Mouse (Mus musculus): ENCODE measurements at regions not wholly inside any gene's neighbourhood (a gene's known extent, or its start where the extent isn't known, plus 50 kb on each side); places are given as distances from the start of the nearest gene placed in this dataset.
A peak's percentile ranks its signal among the peaks of the same experiment; 100 is the strongest.
"Not testable (repeated sequence)": the region's sequence is repeated elsewhere in the genome, so short reads cannot be mapped to it uniquely, and the experiment has no call there.

DNA sequence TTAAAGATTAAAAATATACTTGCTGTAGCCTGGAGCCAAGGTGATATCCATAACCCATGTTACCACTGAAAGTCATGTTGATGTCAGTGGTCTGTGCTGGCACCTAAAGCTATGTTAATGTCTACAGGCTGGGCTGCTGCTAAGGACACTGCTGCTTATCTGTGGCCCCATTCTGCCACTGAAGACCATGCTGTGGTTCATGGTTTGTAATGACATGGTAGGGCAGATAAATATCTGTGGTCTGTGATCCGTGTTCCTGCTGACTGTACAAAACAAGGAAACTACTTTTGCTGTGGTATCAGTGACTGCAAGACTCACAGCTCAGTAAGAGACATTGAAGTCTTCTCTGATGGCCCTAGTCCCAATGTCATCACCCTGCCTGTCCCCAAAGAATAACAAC lies 245.7 kb downstream of the Slco4c1 start:
- Histone ChIP-seq H3K4me1 (ENCODE audit: control insufficient read depth, insufficient read depth, low read length) (no peaks in the 10 kb centered on the region), H3K9ac (ENCODE audit: low read depth, poor library complexity, severe bottlenecking) (no peak overlapping the region), H3K9me3 (replicated peaks; ENCODE audit: control insufficient read depth, insufficient read depth, low read length, poor library complexity, severe bottlenecking) (0 out of 2 replicates have a peak, but pooled peaks cover 8% of the 10 kb centered on the region), H3K36me3 (ENCODE audit: control insufficient read depth, insufficient read depth, low read length, poor library complexity, severe bottlenecking) (no peaks in the 10 kb centered on the region), H3K4me3 (ENCODE audit: low read depth, low read length) (no peak overlapping the region), H3K27me3 (ENCODE audit: control insufficient read depth, insufficient read depth, low read length, poor library complexity, severe bottlenecking) (no peaks in the 10 kb centered on the region), H3K27ac (ENCODE audit: insufficient read depth, low read length) (no peak overlapping the region)
- TF ChIP-seq EP300 (IDR thresholded peaks at IDR 0.05; ENCODE audit: insufficient read depth, low read depth, low read length) = no peak
- TF ChIP-seq POLR2A (IDR thresholded peaks at IDR 0.05; ENCODE audit: insufficient read depth, low read length) = no peak
- TF ChIP-seq CTCF (IDR thresholded peaks at IDR 0.05; ENCODE audit: low read depth, low read length) = no peak

DNA sequence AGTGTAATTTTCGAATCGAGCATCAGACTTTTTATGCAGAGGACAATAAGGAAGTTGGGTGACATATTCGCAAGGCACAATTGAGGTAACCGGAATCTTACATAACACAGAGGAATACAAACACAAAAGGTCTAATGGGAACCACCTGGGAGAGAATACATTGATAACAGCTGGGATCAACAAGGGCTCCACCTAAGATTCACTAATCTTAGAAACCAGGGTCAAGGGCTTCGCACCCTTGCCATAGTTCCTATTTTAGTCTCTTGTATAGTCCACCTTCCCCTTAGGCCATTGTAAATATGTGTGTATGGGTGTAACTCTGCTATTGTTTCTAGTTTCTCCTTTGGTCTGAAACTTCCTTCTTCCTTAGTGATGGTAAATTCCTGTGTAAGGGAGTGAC lies 246.6 kb downstream of the Slco4c1 start:
- H3K9ac ChIP-seq (ENCODE audit: low read depth, poor library complexity, severe bottlenecking); H3K27me3 ChIP-seq (ENCODE audit: control insufficient read depth, insufficient read depth, low read length, poor library complexity, severe bottlenecking); H3K9me3 ChIP-seq (replicated peaks; ENCODE audit: control insufficient read depth, insufficient read depth, low read length, poor library complexity, severe bottlenecking): not testable (repeated sequence)

GRCm38 (mm10) chr1:96596141-96596540 lies 275.8 kb downstream of the Slco4c1 start:
- Histone ChIP-seq H3K9ac (ENCODE audit: low read depth, poor library complexity, severe bottlenecking) (no peak overlapping the region), H3K9me3 (replicated peaks; ENCODE audit: control insufficient read depth, insufficient read depth, low read length, poor library complexity, severe bottlenecking) (no peaks in the 10 kb centered on the region), H3K36me3 (ENCODE audit: control insufficient read depth, insufficient read depth, low read length, poor library complexity, severe bottlenecking) (no peaks in the 10 kb centered on the region), H3K27ac (ENCODE audit: insufficient read depth, low read length) (no peak overlapping the region), H3K4me1 (ENCODE audit: control insufficient read depth, insufficient read depth, low read length) (no peaks in the 10 kb centered on the region), H3K4me3 (ENCODE audit: low read depth, low read length) (no peak overlapping the region), H3K27me3 (ENCODE audit: control insufficient read depth, insufficient read depth, low read length, poor library complexity, severe bottlenecking) (no peaks in the 10 kb centered on the region)
- no peak for TF ChIP-seq EP300 (IDR thresholded peaks at IDR 0.05; ENCODE audit: insufficient read depth, low read depth, low read length)
- TF ChIP-seq CTCF (IDR thresholded peaks at IDR 0.05; ENCODE audit: low read depth, low read length) = no peak
- TF ChIP-seq POLR2A (IDR thresholded peaks at IDR 0.05; ENCODE audit: insufficient read depth, low read length) = no peak

More for the DNA sequence above, 246.6 kb downstream of the Slco4c1 start:
- H3K4me1 ChIP-seq (ENCODE audit: control insufficient read depth, insufficient read depth, low read length); H3K36me3 ChIP-seq (ENCODE audit: control insufficient read depth, insufficient read depth, low read length, poor library complexity, severe bottlenecking); H3K4me3 ChIP-seq (ENCODE audit: low read depth, low read length): not testable (repeated sequence)
- peak overlapping the region; percentile 72 for H3K27ac ChIP-seq (ENCODE audit: insufficient read depth, low read length)

DNA sequence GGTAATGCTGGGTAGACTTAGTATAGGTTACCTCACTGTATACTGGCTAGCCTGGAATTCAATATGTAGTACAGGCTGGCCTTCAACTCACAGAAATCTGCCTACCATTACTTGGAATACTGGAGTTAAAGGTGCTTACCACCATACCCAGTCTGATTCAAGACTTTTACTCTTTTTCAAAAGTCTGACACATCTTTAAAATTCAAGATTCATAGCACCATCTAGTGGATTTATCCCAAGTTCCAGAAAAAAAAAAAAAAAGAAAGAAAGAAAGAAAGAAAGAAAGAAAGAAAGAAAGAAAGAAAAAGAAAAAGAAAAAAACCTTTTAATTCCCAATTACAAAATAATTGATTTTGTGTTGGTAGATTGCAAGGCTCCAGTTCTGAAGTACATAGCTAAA lies 302.7 kb downstream of the Slco4c1 start:
- H3K9me3 ChIP-seq (replicated peaks; ENCODE audit: control insufficient read depth, insufficient read depth, low read length, poor library complexity, severe bottlenecking) = no peaks in the 10 kb centered on the region
- H3K9ac ChIP-seq (ENCODE audit: low read depth, poor library complexity, severe bottlenecking) = no peak overlapping the region
- no peak for TF ChIP-seq EP300 (IDR thresholded peaks at IDR 0.05; ENCODE audit: insufficient read depth, low read depth, low read length)
- TF ChIP-seq CTCF (IDR thresholded peaks at IDR 0.05; ENCODE audit: low read depth, low read length) = no peak
- TF ChIP-seq POLR2A (IDR thresholded peaks at IDR 0.05; ENCODE audit: insufficient read depth, low read length) = no peak
- H3K4me1 ChIP-seq (ENCODE audit: control insufficient read depth, insufficient read depth, low read length) = no peaks in the 10 kb centered on the region
- no peaks in the 10 kb centered on the region for H3K27me3 ChIP-seq (ENCODE audit: control insufficient read depth, insufficient read depth, low read length, poor library complexity, severe bottlenecking)
- no peaks in the 10 kb centered on the region for H3K36me3 ChIP-seq (ENCODE audit: control insufficient read depth, insufficient read depth, low read length, poor library complexity, severe bottlenecking)
- no peak overlapping the region for H3K4me3 ChIP-seq (ENCODE audit: low read depth, low read length)
- H3K27ac ChIP-seq (ENCODE audit: insufficient read depth, low read length) = no peak overlapping the region

- H3K36me3 ChIP-seq (ENCODE audit: control insufficient read depth, insufficient read depth, low read length, poor library complexity, severe bottlenecking) = no peaks in the 10 kb centered on the region
- H3K4me3 ChIP-seq (ENCODE audit: low read depth, low read length) = no peak overlapping the region
- no peak overlapping the region for H3K27ac ChIP-seq (ENCODE audit: insufficient read depth, low read length)
- no peaks in the 10 kb centered on the region for H3K4me1 ChIP-seq (ENCODE audit: control insufficient read depth, insufficient read depth, low read length)
- no peaks in the 10 kb centered on the region for H3K9me3 ChIP-seq (replicated peaks; ENCODE audit: control insufficient read depth, insufficient read depth, low read length, poor library complexity, severe bottlenecking)
- no peaks in the 10 kb centered on the region for H3K27me3 ChIP-seq (ENCODE audit: control insufficient read depth, insufficient read depth, low read length, poor library complexity, severe bottlenecking)
- TF ChIP-seq EP300 (IDR thresholded peaks at IDR 0.05; ENCODE audit: insufficient read depth, low read depth, low read length) = no peak
- TF ChIP-seq POLR2A (IDR thresholded peaks at IDR 0.05; ENCODE audit: insufficient read depth, low read length) = no peak
- no peak for TF ChIP-seq CTCF (IDR thresholded peaks at IDR 0.05; ENCODE audit: low read depth, low read length)
- H3K9ac ChIP-seq (ENCODE audit: low read depth, poor library complexity, severe bottlenecking) = no peak overlapping the region
Observed at GRCm38 (mm10) chr1:96563279-96563910, 308.6 kb downstream of the Slco4c1 start.

DNA sequence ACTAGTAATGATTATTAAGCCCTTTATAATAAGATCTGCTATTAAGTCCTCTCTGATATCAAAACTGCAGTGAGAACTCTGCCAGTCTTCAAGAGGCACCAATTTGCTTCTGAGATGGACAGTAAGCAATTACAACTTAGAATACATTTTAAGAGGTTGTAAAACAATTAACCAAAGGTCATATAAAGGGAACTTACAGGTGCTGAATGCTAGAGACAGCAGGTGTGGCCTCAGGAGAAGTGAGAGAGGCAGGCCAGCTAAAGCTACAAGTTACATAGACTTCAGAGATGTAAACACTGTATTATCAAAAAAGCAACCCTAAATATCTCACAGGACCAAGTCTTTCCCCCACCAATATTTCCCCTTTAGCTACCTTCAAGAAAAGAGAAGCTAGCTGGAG lies 315.7 kb downstream of the Slco4c1 start:
- Histone ChIP-seq H3K27ac (ENCODE audit: insufficient read depth, low read length) (no peak overlapping the region), H3K4me3 (ENCODE audit: low read depth, low read length) (no peak overlapping the region), H3K36me3 (ENCODE audit: control insufficient read depth, insufficient read depth, low read length, poor library complexity, severe bottlenecking) (no peaks in the 10 kb centered on the region), H3K4me1 (ENCODE audit: control insufficient read depth, insufficient read depth, low read length) (no peaks in the 10 kb centered on the region), H3K27me3 (ENCODE audit: control insufficient read depth, insufficient read depth, low read length, poor library complexity, severe bottlenecking) (no peaks in the 10 kb centered on the region), H3K9me3 (replicated peaks; ENCODE audit: control insufficient read depth, insufficient read depth, low read length, poor library complexity, severe bottlenecking) (no peaks in the 10 kb centered on the region), H3K9ac (ENCODE audit: low read depth, poor library complexity, severe bottlenecking) (no peak overlapping the region)
- TF ChIP-seq CTCF (IDR thresholded peaks at IDR 0.05; ENCODE audit: low read depth, low read length) = no peak
- no peak for TF ChIP-seq EP300 (IDR thresholded peaks at IDR 0.05; ENCODE audit: insufficient read depth, low read depth, low read length)
- TF ChIP-seq POLR2A (IDR thresholded peaks at IDR 0.05; ENCODE audit: insufficient read depth, low read length) = no peak
